Mouse (Mus musculus) neural tube, embryonic 12.5 days (tissue): ENCODE measurements around the gene Pcsk6. TPM values are rescaled to one million over a fixed set of nuclear protein-coding genes. Genes with fewer than 3 reads are reported as not detected.

Source experiments
- ATAC-seq: fragments of 200-750 bp; cut with Nextera tagmentation; 2 replicates; pipeline ENCODE4 v1.8.0; 2017; ENCODE audit warnings: low read depth, mild to moderate bottlenecking, moderate TSS enrichment, moderate library complexity; ENCODE audit not compliant: low FRiP score
- H3K27ac ChIP-seq: fragments of 300-500 bp; sonication (generic); 2 replicates; pipeline ENCODE4 v1.5.1; 2016
- H3K27me3 ChIP-seq: fragments of 300-500 bp; sonication (generic); replicated peaks from 2 replicates; pipeline ENCODE4 v1.6.1; 2016; ENCODE audit warnings: mild to moderate bottlenecking
- H3K36me3 ChIP-seq: fragments of 300-500 bp; sonication (generic); 2 replicates; pipeline ENCODE4 v1.6.1; 2016; ENCODE audit warnings: mild to moderate bottlenecking
- H3K4me1 ChIP-seq: fragments of 300-500 bp; sonication (generic); 2 replicates; pipeline ENCODE4 v1.6.1; 2016
- H3K4me2 ChIP-seq: fragments of 300-500 bp; sonication (generic); replicated peaks from 2 replicates; pipeline ENCODE4 v1.6.1; 2016; ENCODE audit warnings: mild to moderate bottlenecking
- H3K4me3 ChIP-seq: fragments of 300-500 bp; sonication (generic); 2 replicates; pipeline ENCODE4 v1.5.1; 2016
- H3K9ac ChIP-seq: fragments of 300-500 bp; sonication (generic); 2 replicates; pipeline ENCODE4 v1.6.1; 2016; ENCODE audit warnings: mild to moderate bottlenecking
- H3K9me3 ChIP-seq: fragments of 300-500 bp; sonication (generic); 2 replicates; pipeline ENCODE4 v1.6.1; 2016; ENCODE audit warnings: mild to moderate bottlenecking
- WGBS: fragments of 180-500 bp; shearing (Covaris S2); methylation state at CpG from one replicate; pipeline ENCODE4 v1.1.7; 2016; 5-methylcytosine and 5-hydroxymethylcytosine counted together
- polyA plus RNA-seq: library from polyadenylated mRNA; unstranded; fragments of >200 nt; fragmentation: Nextera tagmentation; extraction: Ambion mirVana; gene quantifications from 2 replicates; pipeline ENCODE4 v1.2.1, GENCODE M21; 2016

The Pcsk6 gene
- polyA plus RNA-seq, 1 experiment from 2014 or later: 1.5 TPM

DNA sequence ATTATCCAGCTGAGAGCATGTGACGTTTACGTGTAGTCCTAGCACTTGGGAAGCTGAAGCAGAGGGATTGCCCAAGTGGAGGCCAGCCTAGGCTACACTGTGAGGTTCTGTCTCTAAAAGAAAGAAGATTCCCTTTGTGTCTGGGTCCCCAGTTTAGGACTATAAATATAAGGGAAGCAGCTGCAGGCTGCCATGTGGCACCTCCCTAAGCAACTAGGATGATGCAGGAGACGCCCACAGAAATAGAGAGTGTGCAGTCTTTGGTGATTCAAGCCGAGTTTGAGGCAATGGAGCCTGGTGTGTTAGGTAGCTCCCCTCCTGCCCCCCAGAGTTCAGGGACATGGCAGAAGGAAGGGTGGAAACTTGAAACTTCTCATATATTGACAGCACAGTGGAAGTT is 226.1 kb downstream of the Pcsk6 start:
- H3K27ac ChIP-seq: no peak overlapping the region
- 82% methylated on average over 4 of the region's 4 CpGs for WGBS
- no peak overlapping the region for H3K9ac ChIP-seq
- ATAC-seq: no peak
- no peaks in the 10 kb centered on the region for H3K27me3 ChIP-seq
- no peaks in the 10 kb centered on the region for H3K9me3 ChIP-seq
- H3K4me3 ChIP-seq: no peak overlapping the region
- H3K4me2 ChIP-seq: no peak overlapping the region
- H3K4me1 ChIP-seq: no peaks in the 10 kb centered on the region
- peaks cover 84% of the 10 kb centered on the region for H3K36me3 ChIP-seq

DNA sequence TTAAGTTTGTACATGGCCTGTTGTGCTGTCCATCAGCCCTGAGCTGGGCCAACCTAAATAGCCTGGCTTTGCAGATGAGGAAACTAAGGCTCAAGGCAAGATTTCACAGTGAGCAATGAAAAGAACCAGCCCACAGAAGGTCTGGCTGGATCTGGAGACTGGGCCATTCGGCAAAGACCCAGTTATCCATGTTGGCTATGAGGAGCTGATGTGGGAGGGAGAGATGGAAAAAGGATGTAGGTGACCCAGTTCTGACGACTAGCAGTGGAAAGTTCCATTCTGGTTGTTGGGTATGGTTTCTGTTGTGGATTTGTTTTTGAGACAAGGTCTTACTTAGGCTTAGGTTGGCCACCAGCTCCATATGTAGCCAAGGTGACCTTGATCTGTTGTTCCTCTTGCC is 226.5 kb downstream of the Pcsk6 start:
- no peak overlapping the region for H3K27ac ChIP-seq
- H3K27me3 ChIP-seq: no peaks in the 10 kb centered on the region
- no peak overlapping the region for H3K4me3 ChIP-seq
- no peak overlapping the region for H3K9ac ChIP-seq
- 96% methylated on average over 2 of the region's 2 CpGs for WGBS
- no peak overlapping the region for H3K4me2 ChIP-seq
- ATAC-seq: no peak
- H3K4me1 ChIP-seq: no peaks in the 10 kb centered on the region
- peaks cover 81% of the 10 kb centered on the region for H3K36me3 ChIP-seq
- H3K9me3 ChIP-seq: no peaks in the 10 kb centered on the region

DNA sequence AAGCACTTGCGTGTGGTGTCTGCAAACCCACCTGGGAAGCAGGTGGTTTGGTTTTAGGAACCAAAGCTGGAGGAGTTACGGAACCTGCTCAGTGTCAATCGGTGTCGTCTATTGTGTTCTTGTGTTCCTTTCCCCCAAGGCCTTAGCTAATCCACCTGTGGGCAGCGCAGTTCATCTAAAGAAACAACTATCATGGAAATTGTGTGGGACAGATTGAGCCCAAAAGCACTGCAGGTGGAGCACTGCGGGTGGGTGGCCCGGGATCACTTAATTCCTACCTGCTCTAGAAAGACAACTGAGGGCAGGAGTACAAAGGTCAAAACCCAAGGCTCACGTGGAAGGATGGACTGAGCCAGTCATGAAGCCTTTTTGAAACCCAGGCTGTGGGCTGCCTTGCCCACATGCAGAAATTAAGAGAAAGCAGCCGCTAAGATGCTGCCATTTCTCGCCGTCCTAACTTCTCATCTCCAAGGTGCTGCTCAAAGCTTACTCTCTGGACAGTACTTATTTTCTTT is 229.2 kb downstream of the Pcsk6 start:
- H3K9me3 ChIP-seq: no peaks in the 10 kb centered on the region
- H3K27ac ChIP-seq: no peak overlapping the region
- no peak for ATAC-seq
- no peak overlapping the region for H3K4me3 ChIP-seq
- no peak overlapping the region for H3K9ac ChIP-seq
- H3K36me3 ChIP-seq: peaks cover 58% of the 10 kb centered on the region
- H3K27me3 ChIP-seq: no peaks in the 10 kb centered on the region
- 88% methylated on average over 11 of the region's 11 CpGs for WGBS
- H3K4me1 ChIP-seq: no peaks in the 10 kb centered on the region
- H3K4me2 ChIP-seq: no peak overlapping the region

DNA sequence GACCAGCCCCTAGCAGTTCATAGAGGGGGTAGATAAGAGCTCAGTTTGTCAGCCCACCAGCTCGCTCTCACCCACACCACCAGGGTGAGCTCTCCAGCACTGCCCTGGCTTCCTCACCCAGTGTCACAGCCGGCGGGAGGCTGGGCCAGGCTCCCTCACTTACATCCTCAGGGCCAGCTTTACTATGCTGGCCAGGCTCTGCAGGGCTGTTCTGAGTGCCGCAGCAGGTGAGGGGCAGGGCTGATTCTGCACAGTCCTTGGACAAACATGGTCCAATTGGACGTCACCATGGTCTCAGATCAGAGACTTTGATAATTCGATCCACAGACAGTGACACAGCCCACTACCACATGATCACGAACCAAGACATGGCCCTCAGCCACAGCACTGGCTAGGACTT is 230.0 kb downstream of the Pcsk6 start:
- H3K4me2 ChIP-seq: no peak overlapping the region
- H3K4me3 ChIP-seq: no peak overlapping the region
- H3K36me3 ChIP-seq: peaks cover 49% of the 10 kb centered on the region
- no peaks in the 10 kb centered on the region for H3K4me1 ChIP-seq
- no peaks in the 10 kb centered on the region for H3K27me3 ChIP-seq
- no peaks in the 10 kb centered on the region for H3K9me3 ChIP-seq
- WGBS: 88% methylated on average over 7 of the region's 7 CpGs
- no peak overlapping the region for H3K27ac ChIP-seq
- no peak for ATAC-seq
- no peak overlapping the region for H3K9ac ChIP-seq

DNA sequence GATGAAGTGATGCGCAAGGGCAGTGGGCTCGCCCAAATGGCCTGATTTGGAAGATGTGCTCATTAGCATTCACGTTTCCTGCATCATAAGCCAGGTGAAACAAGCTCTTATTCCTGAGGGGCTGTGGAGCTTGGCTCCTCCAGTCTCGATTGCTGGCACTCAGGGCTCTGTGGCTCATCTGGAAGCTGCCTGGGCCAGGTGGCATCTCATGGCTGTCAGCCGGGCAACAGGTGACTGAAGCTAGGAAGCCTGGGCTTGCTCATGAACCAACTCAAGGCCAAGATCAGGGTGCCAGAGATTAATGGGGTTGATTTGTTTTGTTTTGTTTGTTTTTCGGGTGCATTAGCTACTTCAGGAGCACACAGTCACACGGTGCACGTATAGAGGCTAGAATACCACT is 231.1 kb downstream of the Pcsk6 start:
- H3K9me3 ChIP-seq: no peaks in the 10 kb centered on the region
- no peak overlapping the region for H3K4me2 ChIP-seq
- 90% methylated on average over 8 of the region's 8 CpGs for WGBS
- peaks cover 38% of the 10 kb centered on the region for H3K36me3 ChIP-seq
- H3K27ac ChIP-seq: no peak overlapping the region
- H3K4me3 ChIP-seq: no peak overlapping the region
- H3K27me3 ChIP-seq: no peaks in the 10 kb centered on the region
- H3K9ac ChIP-seq: no peak overlapping the region
- ATAC-seq: no peak
- no peaks in the 10 kb centered on the region for H3K4me1 ChIP-seq

DNA sequence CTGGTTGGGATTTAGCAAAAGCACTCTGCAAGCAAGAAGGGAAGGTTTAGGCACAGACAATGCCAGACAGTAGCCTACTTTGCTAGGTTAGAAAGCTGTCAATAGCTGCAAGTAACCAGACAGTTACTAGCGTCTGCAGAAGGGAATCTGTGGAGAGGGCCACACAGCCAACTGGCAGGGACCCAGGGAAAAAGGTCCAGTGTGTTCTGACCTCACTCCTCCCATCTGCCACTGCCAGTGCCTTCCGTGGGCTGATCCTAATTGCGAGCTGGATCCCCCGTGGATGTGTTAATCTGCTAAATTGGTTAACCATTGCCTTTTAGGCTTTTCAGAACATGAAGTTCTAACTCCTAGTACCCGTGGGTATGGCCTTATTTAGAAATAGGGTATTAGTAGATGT is 232.6 kb downstream of the Pcsk6 start:
- Histone ChIP-seq H3K4me1 (no peaks in the 10 kb centered on the region), H3K9ac (no peak overlapping the region), H3K27me3 (no peaks in the 10 kb centered on the region), H3K4me3 (no peak overlapping the region), H3K9me3 (no peaks in the 10 kb centered on the region), H3K36me3 (peaks cover 25% of the 10 kb centered on the region), H3K4me2 (no peak overlapping the region), H3K27ac (no peak overlapping the region)
- ATAC-seq: no peak
- 85% methylated on average over 5 of the region's 5 CpGs for WGBS

DNA sequence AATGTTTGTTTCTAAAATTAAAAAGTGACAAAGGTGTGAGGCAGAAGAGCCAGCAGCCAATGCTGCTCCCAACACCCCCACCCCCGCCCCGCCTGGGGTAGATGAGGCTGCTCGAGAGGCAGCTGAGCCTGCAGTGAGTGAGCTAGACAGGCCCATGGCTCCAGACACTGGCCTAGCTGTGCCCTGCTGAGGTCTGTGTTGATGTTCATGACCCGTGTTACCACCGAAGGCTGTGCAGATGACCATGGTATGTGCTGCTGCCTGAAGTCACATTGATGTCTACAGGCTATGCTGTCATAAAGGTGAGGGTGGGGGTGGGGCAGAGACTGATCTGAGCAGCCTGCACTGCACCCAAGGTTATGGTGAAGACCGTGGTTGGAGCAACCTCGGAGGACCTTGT is 237.3 kb downstream of the Pcsk6 start:
- H3K4me3 ChIP-seq: no peak overlapping the region
- H3K9ac ChIP-seq: no peak overlapping the region
- 82% methylated on average over 7 of the region's 7 CpGs for WGBS
- H3K4me2 ChIP-seq: no peak overlapping the region
- H3K36me3 ChIP-seq: no peaks in the 10 kb centered on the region
- H3K27me3 ChIP-seq: no peaks in the 10 kb centered on the region
- no peaks in the 10 kb centered on the region for H3K9me3 ChIP-seq
- H3K4me1 ChIP-seq: no peaks in the 10 kb centered on the region
- no peak for ATAC-seq
- H3K27ac ChIP-seq: no peak overlapping the region

Other genes with a start within 250 kb of the Pcsk6 start
- gene Tarsl2, start 216.8 kb upstream of the Pcsk6 start, polyA plus RNA-seq: 12.4 and 14.1 TPM in 2 replicates
- gene Tm2d3, start 170.6 kb upstream of the Pcsk6 start, polyA plus RNA-seq: 66.6 and 67.1 TPM in 2 replicates
- gene Gm45213, start 181.9 kb downstream of the Pcsk6 start, polyA plus RNA-seq: not detected in 2 replicates
- gene Snrpa1, start 197.3 kb downstream of the Pcsk6 start, polyA plus RNA-seq: 177 and 183 TPM in 2 replicates
- 81.0 and 84.4 TPM in 2 replicates for gene Selenos, start 217.9 kb downstream of the Pcsk6 start, polyA plus RNA-seq
- gene Chsy1, start 247.8 kb downstream of the Pcsk6 start, polyA plus RNA-seq: 13.4 and 15.3 TPM in 2 replicates